Mouse (Mus musculus) midbrain, embryonic 16.5 days (tissue): ENCODE data around the gene Zfp507. TPM values are rescaled to one million over a fixed set of nuclear protein-coding genes. Genes with fewer than 3 reads are reported as not detected.

Experiments used
- ATAC-seq: fragments of 200-750 bp; cut with Nextera tagmentation; 2 replicates; pipeline ENCODE4 v1.8.0; 2017; ENCODE audit warnings: moderate TSS enrichment
- H3K27ac ChIP-seq: fragments of 300-500 bp; sonication (generic); 2 replicates; pipeline ENCODE4 v1.5.1; 2014; ENCODE audit warnings: mild to moderate bottlenecking, low read length, mixed read lengths
- H3K27me3 ChIP-seq: fragments of 300-500 bp; sonication (generic); 2 replicates; pipeline ENCODE4 v1.6.1; 2014; ENCODE audit warnings: low read depth, low read length, mixed read lengths; ENCODE audit not compliant: control insufficient read depth, insufficient read depth
- H3K36me3 ChIP-seq: fragments of 300-500 bp; sonication (generic); 2 replicates; pipeline ENCODE4 v1.6.1; 2014; ENCODE audit warnings: mild to moderate bottlenecking, low read length, moderate library complexity, mixed read lengths; ENCODE audit not compliant: control insufficient read depth, insufficient read depth
- H3K4me1 ChIP-seq: fragments of 300-500 bp; sonication (generic); 2 replicates; pipeline ENCODE4 v1.6.1; 2014; ENCODE audit warnings: mild to moderate bottlenecking, low read length, mixed read lengths; ENCODE audit not compliant: control insufficient read depth, insufficient read depth
- H3K4me2 ChIP-seq: fragments of 300-500 bp; sonication (generic); 2 replicates; pipeline ENCODE4 v1.6.1; 2014; ENCODE audit warnings: mild to moderate bottlenecking, low read length, mixed read lengths
- H3K4me3 ChIP-seq: fragments of 300-500 bp; sonication (generic); 2 replicates; pipeline ENCODE4 v1.5.1; 2014; ENCODE audit warnings: low read depth, mild to moderate bottlenecking, low read length, moderate library complexity, mixed read lengths
- H3K9ac ChIP-seq: fragments of 300-500 bp; sonication (generic); 2 replicates; pipeline ENCODE4 v1.6.1; 2014; ENCODE audit warnings: low read depth, low read length, mixed read lengths
- H3K9me3 ChIP-seq: fragments of 300-500 bp; sonication (generic); replicated peaks from 2 replicates; pipeline ENCODE4 v1.6.1; 2014; ENCODE audit warnings: mild to moderate bottlenecking, low read length, mixed read lengths; ENCODE audit not compliant: control insufficient read depth, poor library complexity, severe bottlenecking
- WGBS: fragments of 180-500 bp; shearing (Covaris S2); extraction: QIAGEN DNeasy Blood & Tissue Kit; methylation state at CpG from one replicate; pipeline ENCODE4 v1.1.7; 2014; 5-methylcytosine and 5-hydroxymethylcytosine counted together
- polyA plus RNA-seq: library from polyadenylated mRNA; unstranded; fragments of >200 nt; fragmentation: Nextera tagmentation; extraction: Ambion mirVana; gene quantifications from 2 replicates; pipeline ENCODE4 v1.2.1, GENCODE M21; 2015

Gene Zfp507
- polyA plus RNA-seq, 1 experiment from 2014 or later, result 11.3 TPM

- no peaks in the 10 kb centered on the region for H3K4me1 ChIP-seq
- H3K4me2 ChIP-seq, result no peak overlapping the region
- peak; percentile 81 for ATAC-seq
- no peaks in the 10 kb centered on the region for H3K27me3 ChIP-seq
- no peak overlapping the region for H3K27ac ChIP-seq
- WGBS, result 39% methylated on average over 14 of the region's 14 CpGs
- H3K36me3 ChIP-seq, result peaks cover 14% of the 10 kb centered on the region
- H3K4me3 ChIP-seq, result no peak overlapping the region
- no peak overlapping the region for H3K9ac ChIP-seq
- no peaks in the 10 kb centered on the region for H3K9me3 ChIP-seq
These were observed 55.3 kb downstream of the Zfp507 start for GRCm38 (mm10) chr7:35747397-35747964.

- peaks cover 14% of the 10 kb centered on the region for H3K36me3 ChIP-seq
- WGBS, result 75% methylated on average over 12 of the region's 12 CpGs
- ATAC-seq, result no peak
These were observed 56.0 kb downstream of the Zfp507 start for GRCm38 (mm10) chr7:35746686-35747396.

GRCm38 (mm10) chr7:35745281-35745702 lies 57.5 kb downstream of the Zfp507 start:
- Histone ChIP-seq H3K4me3 (no peak overlapping the region), H3K36me3 (peaks cover 14% of the 10 kb centered on the region), H3K9ac (no peak overlapping the region), H3K27me3 (no peaks in the 10 kb centered on the region), H3K9me3 (no peaks in the 10 kb centered on the region), H3K4me1 (no peaks in the 10 kb centered on the region), H3K27ac (no peak overlapping the region), H3K4me2 (no peak overlapping the region)
- WGBS, result 91% methylated on average over 6 of the region's 6 CpGs
- no peak for ATAC-seq

More at GRCm38 (mm10) chr7:35746686-35747396, 56.0 kb downstream of the Zfp507 start:
- Histone ChIP-seq H3K9ac (no peak overlapping the region), H3K27me3 (no peaks in the 10 kb centered on the region), H3K4me3 (no peak overlapping the region), H3K9me3 (no peaks in the 10 kb centered on the region), H3K27ac (no peak overlapping the region), H3K4me2 (no peak overlapping the region), H3K4me1 (no peaks in the 10 kb centered on the region)

- no peak overlapping the region for H3K9ac ChIP-seq
- WGBS, result 93% methylated on average over 9 of the region's 9 CpGs
These were observed 58.0 kb downstream of the Zfp507 start for GRCm38 (mm10) chr7:35744771-35745170.

GRCm38 (mm10) chr7:35742310-35742709 lies 60.5 kb downstream of the Zfp507 start:
- WGBS, result 88% methylated on average over 5 of the region's 5 CpGs
- Histone ChIP-seq H3K9me3 (no peaks in the 10 kb centered on the region), H3K4me3 (no peak overlapping the region), H3K9ac (no peak overlapping the region), H3K36me3 (peaks cover 2% of the 10 kb centered on the region), H3K27me3 (no peaks in the 10 kb centered on the region), H3K4me2 (no peak overlapping the region), H3K27ac (no peak overlapping the region), H3K4me1 (no peaks in the 10 kb centered on the region)
- no peak for ATAC-seq

More at GRCm38 (mm10) chr7:35744771-35745170, 58.0 kb downstream of the Zfp507 start:
- no peaks in the 10 kb centered on the region for H3K4me1 ChIP-seq
- H3K27me3 ChIP-seq, result no peaks in the 10 kb centered on the region
- H3K9me3 ChIP-seq, result no peaks in the 10 kb centered on the region
- H3K27ac ChIP-seq, result no peak overlapping the region
- H3K4me3 ChIP-seq, result no peak overlapping the region
- ATAC-seq, result no peak
- peaks cover 14% of the 10 kb centered on the region for H3K36me3 ChIP-seq
- H3K4me2 ChIP-seq, result no peak overlapping the region

- no peak for ATAC-seq
- Histone ChIP-seq H3K4me3 (no peak overlapping the region), H3K9me3 (no peaks in the 10 kb centered on the region), H3K4me2 (no peak overlapping the region), H3K36me3 (peaks cover under 1% of the 10 kb centered on the region), H3K27ac (no peak overlapping the region), H3K27me3 (no peaks in the 10 kb centered on the region), H3K9ac (no peak overlapping the region), H3K4me1 (no peaks in the 10 kb centered on the region)
- WGBS, result 86% methylated on average over 5 of the region's 5 CpGs
These were observed 60.9 kb downstream of the Zfp507 start for GRCm38 (mm10) chr7:35741858-35742257.

GRCm38 (mm10) chr7:35740489-35741230 lies 62.1 kb downstream of the Zfp507 start:
- H3K27me3 ChIP-seq, result no peaks in the 10 kb centered on the region
- WGBS, result 59% methylated on average over 5 of the region's 5 CpGs
- ATAC-seq, result no peak

GRCm38 (mm10) chr7:35738871-35739270 lies 63.9 kb downstream of the Zfp507 start:
- no peaks in the 10 kb centered on the region for H3K4me1 ChIP-seq
- H3K4me3 ChIP-seq, result no peak overlapping the region
- no peak overlapping the region for H3K4me2 ChIP-seq
- no peak for ATAC-seq
- no peak overlapping the region for H3K9ac ChIP-seq
- H3K9me3 ChIP-seq, result no peaks in the 10 kb centered on the region
- no peaks in the 10 kb centered on the region for H3K27me3 ChIP-seq
- H3K27ac ChIP-seq, result no peak overlapping the region
- H3K36me3 ChIP-seq, result no peaks in the 10 kb centered on the region; the same call in 1 of the 2 replicates

More at GRCm38 (mm10) chr7:35740489-35741230, 62.1 kb downstream of the Zfp507 start:
- Histone ChIP-seq H3K27ac (no peak overlapping the region), H3K36me3 (no peaks in the 10 kb centered on the region; the same call in none of the 2 replicates), H3K4me1 (no peaks in the 10 kb centered on the region), H3K4me3 (no peak overlapping the region), H3K9ac (no peak overlapping the region), H3K4me2 (no peak overlapping the region), H3K9me3 (no peaks in the 10 kb centered on the region)
